9 mouse cellular contexts compared by ENCODE assay signal in genomic region chr9:110733102-110733501, GRCm38 (mm10). TPM values are rescaled to one million over a fixed set of nuclear protein-coding genes. Genes with fewer than 3 reads are reported as not detected.
DNase-seq lines count a peak whose midpoint lies in the region; ATAC-seq lines count a peak whose summit lies in the region.
"Had no signal": no experiment of that assay in that cellular context is flagged by ENCODE, and none has a peak within 500 bp of the region (broad histone marks: within the 10 kb centered on the region; RNA-seq: fewer than 3 reads in every experiment).

No protein-coding gene starts in this region.

- H3K4me1 ChIP-seq in neural tube, embryonic 11.5 days (ENCODE audit: control insufficient read depth, insufficient read depth, low read length), result peaks cover 25% of the 10 kb centered on the region
- H3K4me1 ChIP-seq in forebrain, embryonic 13.5 days, result peaks cover 15% of the 10 kb centered on the region
- H3K4me1 ChIP-seq in liver, embryonic 11.5 days (replicated peaks; ENCODE audit: control insufficient read depth, insufficient read depth, low read length), result peaks cover 10% of the 10 kb centered on the region
- H3K4me1 ChIP-seq in stomach, embryonic 14.5 days (ENCODE audit: control insufficient read depth, insufficient read depth, low read length), result peaks cover 18% of the 10 kb centered on the region

- H3K36me3 ChIP-seq in neural tube, embryonic 11.5 days (ENCODE audit: control insufficient read depth, insufficient read depth, low read length), result no peaks in the 10 kb centered on the region
- H3K36me3 ChIP-seq in forebrain, embryonic 13.5 days (ENCODE audit: poor library complexity, severe bottlenecking), result no peaks in the 10 kb centered on the region
- H3K36me3 ChIP-seq in liver, embryonic 11.5 days (ENCODE audit: control insufficient read depth, insufficient read depth, low read length), result no peaks in the 10 kb centered on the region
- no peaks in the 10 kb centered on the region; the same call in 1 of the 2 replicates for H3K36me3 ChIP-seq in stomach, embryonic 14.5 days (ENCODE audit: control insufficient read depth, insufficient read depth, low read length)

- H3K27ac ChIP-seq in neural tube, embryonic 11.5 days (ENCODE audit: low read depth, low read length), result 0 out of 2 replicates have a peak overlapping the region, but pooled peaks have one; percentile 27
- no peak overlapping the region for H3K27ac ChIP-seq in forebrain, embryonic 13.5 days
- H3K27ac ChIP-seq in liver, embryonic 11.5 days (ENCODE audit: low read depth, low read length), result no peak overlapping the region; the same call in 1 of the 2 replicates
- H3K27ac ChIP-seq in stomach, embryonic 14.5 days (ENCODE audit: low read length), result peak overlapping the region; percentile 48; the same call in 1 of the 2 replicates

- peak overlapping the region; percentile 66 for H3K4me2 ChIP-seq in neural tube, embryonic 11.5 days (ENCODE audit: low read depth)
- H3K4me2 ChIP-seq in forebrain, embryonic 13.5 days, result peak overlapping the region; percentile 63
- peak overlapping the region; percentile 73 for H3K4me2 ChIP-seq in liver, embryonic 11.5 days
- peak overlapping the region; percentile 50 for H3K4me2 ChIP-seq in stomach, embryonic 14.5 days (replicated peaks; ENCODE audit: low read depth, low read length)

- DNase-seq in neural tube, embryonic 11.5 days (ENCODE audit: low spot score), result no peak
- no peak for DNase-seq in neural tube, embryonic 10.5 days (ENCODE audit: extremely low spot score, low spot score)
- DNase-seq in liver, embryonic 11.5 days (ENCODE audit: low spot score), result no peak
- DNase-seq in left cerebral cortex, postnatal 25 days (ENCODE audit: low spot score in 2 of 2), result no peak
- no peak for DNase-seq in left cerebral cortex, adult 18-20 months (ENCODE audit: low spot score in 2 of 2)

- ATAC-seq in neural tube, embryonic 11.5 days (ENCODE audit: insufficient read depth, low FRiP score, low TSS enrichment), result peak; percentile 18; the same call in 1 of the 2 replicates
- ATAC-seq in forebrain, embryonic 13.5 days, result peak; percentile 50; the same call in 1 of the 2 replicates
- ATAC-seq in liver, embryonic 11.5 days (replicated peaks; ENCODE audit: low FRiP score), result 0 out of 2 replicates have a peak, but pooled peaks have one; percentile 34
- 0 out of 2 replicates have a peak, but pooled peaks have one; percentile 15 for ATAC-seq in stomach, embryonic 14.5 days (ENCODE audit: insufficient number of reproducible peaks, insufficient read depth, low FRiP score, low read depth)
- ATAC-seq in inflammation-experienced regulatory T-cells, adult 6 months, result no peak

- no peaks in the 10 kb centered on the region for H3K9me3 ChIP-seq in neural tube, embryonic 11.5 days (ENCODE audit: control insufficient read depth, low read length)
- H3K9me3 ChIP-seq in forebrain, embryonic 13.5 days (replicated peaks), result no peaks in the 10 kb centered on the region
- H3K9me3 ChIP-seq in liver, embryonic 11.5 days (ENCODE audit: control insufficient read depth, low read length), result no peaks in the 10 kb centered on the region
- no peaks in the 10 kb centered on the region for H3K9me3 ChIP-seq in stomach, embryonic 14.5 days (ENCODE audit: control insufficient read depth, low read depth, low read length)

- H3K27me3 ChIP-seq in neural tube, embryonic 11.5 days (ENCODE audit: control insufficient read depth, insufficient read depth, low read length), result no peaks in the 10 kb centered on the region
- peaks cover 57% of the 10 kb centered on the region for H3K27me3 ChIP-seq in forebrain, embryonic 13.5 days
- peaks cover 20% of the 10 kb centered on the region for H3K27me3 ChIP-seq in liver, embryonic 11.5 days (replicated peaks; ENCODE audit: control insufficient read depth, insufficient read depth, low read length)
- no peaks in the 10 kb centered on the region for H3K27me3 ChIP-seq in stomach, embryonic 14.5 days (ENCODE audit: control insufficient read depth, insufficient read depth, low read length)

- peak overlapping the region; percentile 26 for H3K4me3 ChIP-seq in neural tube, embryonic 11.5 days (ENCODE audit: low read depth, low read length)
- peak overlapping the region; percentile 40 for H3K4me3 ChIP-seq in forebrain, embryonic 13.5 days
- H3K4me3 ChIP-seq in liver, embryonic 11.5 days (ENCODE audit: low read depth, low read length), result peak overlapping the region; percentile 32
- H3K4me3 ChIP-seq in stomach, embryonic 14.5 days (ENCODE audit: low read depth, low read length), result peak overlapping the region; percentile 20

- peak overlapping the region; percentile 53 for H3K9ac ChIP-seq in neural tube, embryonic 11.5 days (ENCODE audit: low read length)
- H3K9ac ChIP-seq in forebrain, embryonic 13.5 days, result peak overlapping the region; percentile 51; the same call in 1 of the 2 replicates
- peak overlapping the region; percentile 37 for H3K9ac ChIP-seq in liver, embryonic 11.5 days (ENCODE audit: low read depth, low read length)
- H3K9ac ChIP-seq in stomach, embryonic 14.5 days (replicated peaks; ENCODE audit: low read depth, low read length), result no peak overlapping the region

- intact Hi-C loops in left cerebral cortex, postnatal 25 days (cut with DNase I), result no loop called here

- 11% methylated on average over 8 of the region's 8 CpGs for WGBS in neural tube, embryonic 11.5 days
- 13% methylated on average over 8 of the region's 8 CpGs for whole genome bisulfite sequencing in forebrain, embryonic 13.5 days
- WGBS in liver, embryonic 11.5 days, result 9% methylated on average over 8 of the region's 8 CpGs
- WGBS in stomach, embryonic 14.5 days, result 7% methylated on average over 8 of the region's 8 CpGs

RNA-seq across cellular contexts. Expression of gene Myl3, which starts 8.6 kb away (rescaled TPM):
- 2.9 and 5.3 TPM in 2 replicates for polyA plus RNA-seq in neural tube, embryonic 11.5 days (2014; fragmentation: Nextera tagmentation; extraction: Ambion mirVana)
- 0.40 and 1.8 TPM in 2 replicates for polyA plus RNA-seq in forebrain, embryonic 13.5 days (2015; fragmentation: Nextera tagmentation; extraction: Ambion mirVana)
- polyA plus RNA-seq in liver, embryonic 11.5 days (2014; fragmentation: Nextera tagmentation; extraction: Ambion mirVana), result 2.1 and 6.8 TPM in 2 replicates
- polyA plus RNA-seq in stomach, embryonic 14.5 days (2014; fragmentation: Nextera tagmentation; extraction: Ambion mirVana), result 0.72 and 1.0 TPM in 2 replicates
- total RNA-seq in left cerebral cortex, postnatal 25 days (2021), result not detected
- polyA plus RNA-seq in inflammation-experienced regulatory T-cells, adult 6 months (2017; shearing (Covaris generic)), result not detected
- total RNA-seq in left cerebral cortex, adult 18-20 months (2021), result not detected
- total RNA-seq: adrenal gland, postnatal 25 days had no signal

RNA-seq across cellular contexts. Expression of gene Pth1r, which starts 13.8 kb away (rescaled TPM):
- polyA plus RNA-seq in neural tube, embryonic 11.5 days (2014; fragmentation: Nextera tagmentation; extraction: Ambion mirVana), result 33.7 and 36.2 TPM in 2 replicates
- 5.5 and 5.9 TPM in 2 replicates for polyA plus RNA-seq in forebrain, embryonic 13.5 days (2015; fragmentation: Nextera tagmentation; extraction: Ambion mirVana)
- 11.0 and 11.7 TPM in 2 replicates for polyA plus RNA-seq in liver, embryonic 11.5 days (2014; fragmentation: Nextera tagmentation; extraction: Ambion mirVana)
- polyA plus RNA-seq in stomach, embryonic 14.5 days (2014; fragmentation: Nextera tagmentation; extraction: Ambion mirVana), result 19.0 and 19.8 TPM in 2 replicates
- 1 to 10 TPM; 5.5 to 5.9 TPM for total RNA-seq in left cerebral cortex, postnatal 25 days (2021)
- not detected for polyA plus RNA-seq in inflammation-experienced regulatory T-cells, adult 6 months (2017; shearing (Covaris generic))
- total RNA-seq in left cerebral cortex, adult 18-20 months (2021), result 1 to 10 TPM; 5.3 to 6.9 TPM

Comparison
In these comparisons a context has a peak if more than half of its experiments do, and no peak if none do; other contexts are left out.
1. H3K27ac ChIP-seq: peak in neural tube, embryonic 11.5 days (single experiment) and stomach, embryonic 14.5 days (single experiment); none in forebrain, embryonic 13.5 days (single experiment) and liver, embryonic 11.5 days (single experiment).
2. Peak in every context shown above with its lines, with median percentiles within 50 percentile points of each other: H3K4me2 ChIP-seq and H3K4me3 ChIP-seq.